Mouse (Mus musculus) left cerebral cortex, adult 6 months (tissue): ENCODE data around the gene Creb3l4. TPM values are rescaled to one million over a fixed set of nuclear protein-coding genes. Genes with fewer than 3 reads are reported as not detected.

ENCODE experiments used
- long read RNA-seq, 2 experiments: library from polyadenylated mRNA; unstranded; transcript quantifications; one replicate each; pipeline ENCODE4 v2.0.0; 2019 to 2020
- polyA plus RNA-seq: library from polyadenylated mRNA; unstranded; fragments of <200 nt; fragmentation: Nextera tagmentation; gene quantifications from 2 replicates; pipeline ENCODE4 v1.2.3, GENCODE M21; 2021

The Creb3l4 gene
- 0.34 and 0.60 TPM in 2 replicates for polyA plus RNA-seq
- long read RNA-seq, experiment 1, partial matches to known transcripts: 0 of 1 reads
- long read RNA-seq, experiment 1, other reads (novel, unspliced or antisense): 1 of 1 reads
- long read RNA-seq, experiment 2: 0 reads

GRCm38 (mm10) chr3:90242984-90243775 lies at the start of gene Creb3l4:
Gene Creb3l4, minus strand, starts transcription at chr3:90243512.

GRCm38 (mm10) chr3:90292345-90293275 lies 49.3 kb upstream of the Creb3l4 start, which contains the start of gene Gatad2b:
Gene Gatad2b, plus strand, starts transcription at chr3:90293178.

GRCm38 (mm10) chr3:90265034-90265931 lies 22.0 kb upstream of the Creb3l4 start, which contains the start of gene Dennd4b:
Gene Dennd4b, plus strand, starts transcription at chr3:90265185.

DNA sequence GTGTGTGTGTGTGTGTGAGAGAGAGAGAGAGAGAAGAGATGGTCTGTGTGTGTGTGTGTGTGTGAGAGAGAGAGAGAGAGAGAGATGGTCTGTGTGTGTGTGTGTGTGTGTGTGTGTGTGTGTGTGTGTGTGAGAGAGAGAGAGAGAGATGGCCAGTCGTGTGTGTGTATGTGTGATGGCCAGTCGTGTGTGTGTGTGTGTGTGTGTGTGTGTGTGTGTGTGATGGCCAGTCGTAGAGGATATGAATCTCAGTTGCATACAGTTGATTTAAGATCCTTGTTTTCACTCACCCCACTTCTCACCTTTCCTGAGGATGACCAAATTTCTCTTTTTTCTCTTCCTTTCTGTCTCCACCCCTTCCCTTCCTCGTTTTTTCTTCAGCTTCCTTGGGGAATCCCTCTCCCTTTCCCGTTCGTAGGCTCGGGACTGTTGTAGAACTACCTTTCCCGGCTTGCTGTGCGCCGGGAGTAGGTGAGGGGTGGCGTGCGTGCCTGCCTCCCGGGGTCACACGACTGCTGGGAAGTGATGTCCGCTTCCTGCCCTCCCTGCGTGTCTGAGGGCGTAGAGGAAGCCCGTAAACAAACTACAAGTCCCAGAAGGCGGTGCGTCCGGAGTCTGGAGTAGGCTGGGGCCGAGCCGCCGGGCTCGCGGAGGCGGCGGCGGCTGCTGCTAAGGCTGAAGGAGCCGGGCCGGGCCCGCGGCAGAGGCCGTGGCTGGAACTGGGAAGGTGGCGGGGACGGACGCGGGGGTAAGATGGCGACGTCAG lies 10.5 kb upstream of the Creb3l4 start, which contains the start of gene Crtc2:
Gene Crtc2, plus strand, starts transcription at position 511 of the 766 bp plus-strand sequence.

GRCm38 (mm10) chr3:90247960-90248745 lies 4.8 kb upstream of the Creb3l4 start, which contains the start of gene Slc39a1:
Gene Slc39a1, plus strand, starts transcription at chr3:90248172.

GRCm38 (mm10) chr3:90231507-90232333 lies 11.6 kb downstream of the Creb3l4 start, which contains the start of gene Jtb:
Gene Jtb, plus strand, starts transcription at chr3:90231597.

GRCm38 (mm10) chr3:90213377-90213866 lies 29.9 kb downstream of the Creb3l4 start, which contains the start of the genes Rps27 and Rab13:
Gene Rps27, minus strand, starts transcription at chr3:90213651.
Gene Rab13, plus strand, starts transcription at chr3:90213695.

Other genes with a start within 250 kb of the Creb3l4 start
- gene Hax1, start 244.7 kb downstream of the Creb3l4 start, polyA plus RNA-seq: 105 and 114 TPM in 2 replicates
- 379 and 544 TPM in 2 replicates for gene 4933434E20Rik, start 191.9 kb downstream of the Creb3l4 start, polyA plus RNA-seq
- gene Ubap2l, start 190.9 kb downstream of the Creb3l4 start, polyA plus RNA-seq: 76.5 and 86.2 TPM in 2 replicates
- gene Tpm3, start 170.9 kb downstream of the Creb3l4 start, polyA plus RNA-seq: 166 and 186 TPM in 2 replicates
- 0.04 TPM in 1 of 2 replicates, not detected in the other for gene Nup210l, start 139.4 kb downstream of the Creb3l4 start, polyA plus RNA-seq
- gene Rps27, start 29.9 kb downstream of the Creb3l4 start, polyA plus RNA-seq: 2,956 and 3,020 TPM in 2 replicates
- gene Rab13, start 29.8 kb downstream of the Creb3l4 start, polyA plus RNA-seq: 7.3 and 9.6 TPM in 2 replicates
- gene Jtb, start 11.9 kb downstream of the Creb3l4 start, polyA plus RNA-seq: 86.5 and 88.1 TPM in 2 replicates
- 91.9 and 104 TPM in 2 replicates for gene Slc39a1, start 4.7 kb upstream of the Creb3l4 start, polyA plus RNA-seq
- 9.5 and 15.9 TPM in 2 replicates for gene Crtc2, start 10.7 kb upstream of the Creb3l4 start, polyA plus RNA-seq
- gene Dennd4b, start 21.7 kb upstream of the Creb3l4 start, polyA plus RNA-seq: 6.2 and 6.9 TPM in 2 replicates
- 9.9 and 10.3 TPM in 2 replicates for gene Gatad2b, start 49.7 kb upstream of the Creb3l4 start, polyA plus RNA-seq
- gene Slc27a3, start 146.4 kb upstream of the Creb3l4 start, polyA plus RNA-seq: 2.0 TPM in 2 replicates
- gene Ints3, start 190.1 kb upstream of the Creb3l4 start, polyA plus RNA-seq: 10.8 and 12.5 TPM in 2 replicates
- 0.73 and 0.85 TPM in 2 replicates for gene Npr1, start 222.4 kb upstream of the Creb3l4 start, polyA plus RNA-seq
- 69.5 and 88.4 TPM in 2 replicates for gene Ilf2, start 232.6 kb upstream of the Creb3l4 start, polyA plus RNA-seq
- gene Snapin, start 247.5 kb upstream of the Creb3l4 start, polyA plus RNA-seq: 82.3 and 99.2 TPM in 2 replicates